Mouse (Mus musculus) cerebellum, postnatal 36 days (tissue): ENCODE data around the gene Mrgprf.

Experiments
- DNase-seq, 2 experiments: peaks; one replicate each; pipeline ENCODE4 v3.0.0; 2021 to 2022; ENCODE audit warnings: mixed read lengths in 2 of 2

Mrgprf gene

GRCm38 (mm10) chr7:145300321-145301007 is at the start of gene Mrgprf:
Gene Mrgprf, plus strand, starts transcription at chr7:145300828.
- DNase-seq: peak; percentile 76 to 83

- peak; percentile 93 to 95 for DNase-seq
Observed at GRCm38 (mm10) chr7:145252715-145253476, 47.7 kb upstream of the Mrgprf start.

GRCm38 (mm10) chr7:145253986-145254630 is 46.5 kb upstream of the Mrgprf start:
- no peak for DNase-seq

GRCm38 (mm10) chr7:145256092-145256491 is 44.5 kb upstream of the Mrgprf start:
- no peak for DNase-seq

- DNase-seq: no peak
Observed at GRCm38 (mm10) chr7:145264202-145264601, 36.4 kb upstream of the Mrgprf start.

- no peak for DNase-seq
Observed at GRCm38 (mm10) chr7:145266011-145266410, 34.6 kb upstream of the Mrgprf start.

GRCm38 (mm10) chr7:145268890-145269289 is 31.7 kb upstream of the Mrgprf start:
- no peak for DNase-seq

- no peak for DNase-seq
Observed at GRCm38 (mm10) chr7:145270955-145271354, 29.7 kb upstream of the Mrgprf start.

GRCm38 (mm10) chr7:145275488-145275887 is 25.1 kb upstream of the Mrgprf start:
- no peak for DNase-seq

GRCm38 (mm10) chr7:145281396-145281795 is 19.2 kb upstream of the Mrgprf start:
- no peak for DNase-seq

- no peak for DNase-seq
Observed at GRCm38 (mm10) chr7:145283041-145283440, 17.6 kb upstream of the Mrgprf start.

GRCm38 (mm10) chr7:145283487-145284187 is 17.0 kb upstream of the Mrgprf start, which contains the start of gene Tpcn2:
Gene Tpcn2, minus strand, starts transcription at chr7:145284011.
- peak; percentile 91 to 95 for DNase-seq

GRCm38 (mm10) chr7:145284293-145284692 is 16.3 kb upstream of the Mrgprf start:
- DNase-seq: no peak

- DNase-seq: no peak
Observed at GRCm38 (mm10) chr7:145285476-145285875, 15.2 kb upstream of the Mrgprf start.

GRCm38 (mm10) chr7:145287410-145287809 is 13.2 kb upstream of the Mrgprf start:
- DNase-seq: peak; percentile 84 to 87

GRCm38 (mm10) chr7:145289302-145289701 is 11.3 kb upstream of the Mrgprf start:
- peak; percentile 66 to 72 for DNase-seq

GRCm38 (mm10) chr7:145291847-145292246 is 8.8 kb upstream of the Mrgprf start:
- DNase-seq: no peak

GRCm38 (mm10) chr7:145292726-145293125 is 7.9 kb upstream of the Mrgprf start:
- no peak for DNase-seq

GRCm38 (mm10) chr7:145293859-145294258 is 6.8 kb upstream of the Mrgprf start:
- peak; percentile 47 to 62 for DNase-seq

- DNase-seq: peak; percentile 46 to 57
Observed at GRCm38 (mm10) chr7:145298666-145299490, 1.8 kb upstream of the Mrgprf start.

GRCm38 (mm10) chr7:145299562-145300320 is 887 bp upstream of the Mrgprf start:
- peak; percentile 88 to 89 for DNase-seq
